In genomic region chr2:59301671-59302070, GRCm38 (mm10) we compare ENCODE assay signal across 13 mouse cellular contexts.
DNase-seq lines count a peak whose midpoint lies in the region; ATAC-seq and TF ChIP-seq lines count a peak whose summit lies in the region.
"Had no signal": no experiment of that assay in that cellular context is flagged by ENCODE, and none has a peak within 500 bp of the region (broad histone marks: within the 10 kb centered on the region; RNA-seq: fewer than 3 reads in every experiment).

No protein-coding gene starts in this region.

- no peak for TF ChIP-seq CTCF in kidney, postnatal 0 days (IDR thresholded peaks at IDR 0.05; ENCODE audit: low read depth)
- no peak for TF ChIP-seq CTCF in kidney, adult 2 months (conservative IDR thresholded peaks at IDR 0.05; ENCODE audit: insufficient read depth, insufficient read length, low read depth, low read length)

- DNase-seq in kidney, postnatal 0 days (ENCODE audit: low spot score): peak; percentile 62
- DNase-seq in kidney, adult 2 months: no peak
- peak; percentile 79 for DNase-seq in brain, adult 2 months (ENCODE audit: low read depth, low spot score)
- peak; percentile 77 for DNase-seq in forebrain, embryonic 14.5 days (ENCODE audit: low spot score)
- no peak for DNase-seq in gastrocnemius, postnatal 14 days
- DNase-seq in thymus, adult 18-20 months: no peak
- DNase-seq: cerebellum, adult 11 months; heart, postnatal 14 days; liver, embryonic 13.5 days; thymus, postnatal 4 days had no signal

- no peak overlapping the region for H3K4me3 ChIP-seq in kidney, postnatal 0 days (replicated peaks; ENCODE audit: low read depth, low read length)
- no peak overlapping the region for H3K4me3 ChIP-seq in kidney, adult 2 months (ENCODE audit: insufficient read depth, low read depth, low read length)
- H3K4me3 ChIP-seq in forebrain, embryonic 14.5 days (ENCODE audit: low read depth, low read length): no peak overlapping the region
- H3K4me3 ChIP-seq in midbrain, embryonic 13.5 days (replicated peaks): no peak overlapping the region
- H3K4me3 ChIP-seq: liver, embryonic 13.5 days had no signal

- H3K9ac ChIP-seq in kidney, postnatal 0 days (ENCODE audit: low read depth, low read length): no peak overlapping the region
- H3K9ac ChIP-seq in forebrain, embryonic 14.5 days (ENCODE audit: low read length): no peak overlapping the region
- H3K9ac ChIP-seq in midbrain, embryonic 13.5 days (replicated peaks): no peak overlapping the region
- H3K9ac ChIP-seq: liver, embryonic 13.5 days had no signal

- TF ChIP-seq POLR2A in kidney, adult 2 months (IDR thresholded peaks at IDR 0.05; ENCODE audit: low read depth, low read length): no peak

- peak; percentile 54; the same call in 1 of the 2 replicates for ATAC-seq in kidney, postnatal 0 days (replicated peaks; ENCODE audit: low FRiP score, low read depth)
- ATAC-seq in forebrain, embryonic 14.5 days: peak; percentile 91
- ATAC-seq in midbrain, embryonic 13.5 days: peak; percentile 91
- no peak for ATAC-seq in megakaryocyte, adult 5-6 weeks (ENCODE audit: poor library complexity, severe bottlenecking)

- no peak overlapping the region for H3K27ac ChIP-seq in kidney, postnatal 0 days
- H3K27ac ChIP-seq in kidney, adult 2 months (ENCODE audit: insufficient read depth, low read depth, low read length): no peak overlapping the region
- H3K27ac ChIP-seq in forebrain, embryonic 14.5 days (ENCODE audit: low read depth, low read length): 0 out of 2 replicates have a peak overlapping the region, but pooled peaks have one; percentile 33
- H3K27ac ChIP-seq in midbrain, embryonic 13.5 days: no peak overlapping the region
- H3K27ac ChIP-seq: liver, embryonic 13.5 days had no signal

- 31% methylated on average over 12 of the region's 12 CpGs for WGBS in kidney, postnatal 0 days
- 54% methylated on average over 12 of the region's 12 CpGs for WGBS in kidney, adult 2 months
- 13% methylated on average over 12 of the region's 12 CpGs for WGBS in forebrain, embryonic 14.5 days
- WGBS in midbrain, embryonic 13.5 days: 20% methylated on average over 12 of the region's 12 CpGs

- intact Hi-C loops in gastrocnemius, postnatal 14 days (cut with DNase I; ENCODE audit: low total_unique reads): no loop called here

- peaks cover 11% of the 10 kb centered on the region for H3K36me3 ChIP-seq in kidney, postnatal 0 days (ENCODE audit: insufficient read depth, low read length)
- peaks cover 2% of the 10 kb centered on the region; the same call in 1 of the 2 replicates for H3K36me3 ChIP-seq in kidney, adult 2 months (ENCODE audit: control insufficient read depth, insufficient read depth, low read length)
- peaks cover 11% of the 10 kb centered on the region for H3K36me3 ChIP-seq in forebrain, embryonic 14.5 days (ENCODE audit: control insufficient read depth, insufficient read depth, low read length)
- peaks cover 9% of the 10 kb centered on the region for H3K36me3 ChIP-seq in midbrain, embryonic 13.5 days

- no peak overlapping the region for H3K4me2 ChIP-seq in kidney, postnatal 0 days (ENCODE audit: low read length)
- H3K4me2 ChIP-seq in forebrain, embryonic 14.5 days (ENCODE audit: low read length): peak overlapping the region; percentile 12; the same call in 1 of the 2 replicates
- H3K4me2 ChIP-seq in midbrain, embryonic 13.5 days (replicated peaks): peak overlapping the region; percentile 15
- H3K4me2 ChIP-seq: liver, embryonic 13.5 days had no signal

- no peaks in the 10 kb centered on the region for H3K9me3 ChIP-seq in kidney, postnatal 0 days (replicated peaks; ENCODE audit: low read length)
- H3K9me3 ChIP-seq in forebrain, embryonic 14.5 days (replicated peaks; ENCODE audit: control insufficient read depth, low read length): no peaks in the 10 kb centered on the region
- H3K9me3 ChIP-seq in midbrain, embryonic 13.5 days: no peaks in the 10 kb centered on the region
- H3K9me3 ChIP-seq: liver, embryonic 13.5 days had no signal

- no peaks in the 10 kb centered on the region for H3K27me3 ChIP-seq in kidney, postnatal 0 days (ENCODE audit: insufficient read depth, low read length)
- no peaks in the 10 kb centered on the region for H3K27me3 ChIP-seq in kidney, adult 2 months (replicated peaks; ENCODE audit: control insufficient read depth, insufficient read depth, low read length)
- no peaks in the 10 kb centered on the region for H3K27me3 ChIP-seq in forebrain, embryonic 14.5 days (replicated peaks; ENCODE audit: control insufficient read depth, insufficient read depth, low read length)
- H3K27me3 ChIP-seq in midbrain, embryonic 13.5 days: no peaks in the 10 kb centered on the region
- H3K27me3 ChIP-seq: CH12.LX; liver, embryonic 13.5 days had no signal

- no peaks in the 10 kb centered on the region for H3K4me1 ChIP-seq in kidney, postnatal 0 days (replicated peaks; ENCODE audit: insufficient read depth, low read length)
- no peaks in the 10 kb centered on the region for H3K4me1 ChIP-seq in kidney, adult 2 months (ENCODE audit: control insufficient read depth, insufficient read depth, low read length)
- peaks cover 9% of the 10 kb centered on the region; the same call in 1 of the 2 replicates for H3K4me1 ChIP-seq in forebrain, embryonic 14.5 days (ENCODE audit: control insufficient read depth, insufficient read depth, low read length)
- H3K4me1 ChIP-seq in midbrain, embryonic 13.5 days (replicated peaks): peaks cover 23% of the 10 kb centered on the region

Comparison
In these comparisons a context has a peak if more than half of its experiments do, and no peak if none do; other contexts are left out.
1. DNase-seq: peak in kidney, postnatal 0 days (single experiment), brain, adult 2 months (single experiment) and forebrain, embryonic 14.5 days (single experiment); none in kidney, adult 2 months (single experiment), gastrocnemius, postnatal 14 days (single experiment) and thymus, adult 18-20 months (0 of 2).